Mouse (Mus musculus): ENCODE measurements at regions not wholly inside any gene's neighbourhood (a gene's known extent, or its start where the extent isn't known, plus 50 kb on each side); places are given as distances from the start of the nearest gene placed in this dataset.

DNA sequence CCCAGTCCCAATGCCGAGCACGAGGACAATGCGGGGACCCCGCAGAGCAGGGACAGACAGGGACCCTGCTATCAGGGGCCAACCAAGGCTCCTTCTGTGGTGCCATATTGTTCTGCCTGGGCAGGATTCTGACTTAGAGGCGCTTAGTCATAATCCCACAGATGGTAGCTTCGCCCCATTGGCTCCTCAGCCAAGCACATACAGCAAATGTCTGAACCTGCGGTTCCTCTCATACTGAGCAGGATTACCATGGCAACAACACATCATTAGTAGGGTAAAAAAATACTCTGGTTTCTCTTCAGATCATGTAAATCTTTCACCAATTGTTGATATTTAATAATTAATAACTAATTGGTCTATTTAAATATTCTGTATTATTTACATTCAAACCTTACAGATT is 2140.3 kb upstream of the Cdh20 start:
- peak; percentile 90 for ATAC-seq (ENCODE audit: extremely low read depth, insufficient number of reproducible peaks, low FRiP score, poor library complexity, severe bottlenecking)

DNA sequence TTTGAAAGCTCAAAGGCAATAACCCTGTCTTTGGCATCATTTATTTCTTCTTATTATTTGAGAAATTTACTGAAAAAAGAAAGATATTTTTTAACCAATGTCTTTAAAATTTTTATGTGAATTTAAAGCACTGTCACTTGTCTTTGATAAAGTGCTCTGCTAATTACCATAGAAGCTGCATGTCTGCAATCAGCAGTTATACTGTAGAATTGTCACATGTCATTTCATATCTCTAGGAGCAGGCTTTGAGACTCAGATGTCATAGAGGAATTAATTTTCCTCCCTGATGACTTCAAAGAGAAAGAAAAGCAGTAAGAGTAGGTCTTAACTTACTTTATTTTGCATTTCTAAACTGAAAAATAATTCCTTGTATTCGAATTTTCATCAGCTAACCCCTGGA is 2123.9 kb upstream of the Cdh20 start:
- no peak for ATAC-seq (ENCODE audit: extremely low read depth, insufficient number of reproducible peaks, low FRiP score, poor library complexity, severe bottlenecking)

DNA sequence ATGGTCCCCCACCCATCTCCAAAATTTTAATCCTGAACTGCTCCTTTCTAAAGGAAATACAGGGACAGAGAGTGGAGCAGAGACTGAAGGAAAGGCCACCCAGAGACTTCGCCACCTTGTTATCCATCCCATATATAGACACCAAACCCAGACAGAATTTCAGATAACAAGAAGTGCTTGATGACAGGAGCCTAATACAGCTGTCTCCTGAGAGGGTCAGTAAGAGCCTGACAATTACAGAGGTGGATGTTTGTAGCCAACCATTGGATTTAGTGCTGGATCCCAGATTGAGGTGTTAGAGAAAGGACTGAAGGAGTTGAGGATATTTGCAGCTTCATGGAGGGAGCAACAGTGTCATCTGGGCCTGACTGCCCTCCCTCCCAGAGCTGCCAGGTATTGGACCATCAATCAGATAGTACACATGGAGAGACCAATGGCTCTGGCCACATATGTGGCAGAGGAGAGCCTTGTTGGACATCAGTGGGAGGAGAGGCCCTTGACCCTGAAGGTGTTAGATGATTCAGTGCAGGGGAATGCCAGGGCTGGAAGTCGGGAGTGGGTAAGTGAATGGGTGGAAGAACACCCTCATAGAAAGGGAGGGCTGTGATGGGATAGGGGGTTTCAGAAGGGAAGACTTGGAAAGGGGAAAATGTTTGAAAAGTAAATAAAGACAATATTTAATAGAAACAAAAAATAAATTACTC is 2080.8 kb upstream of the Cdh20 start:
- no peak for ATAC-seq (ENCODE audit: extremely low read depth, insufficient number of reproducible peaks, low FRiP score, poor library complexity, severe bottlenecking)

DNA sequence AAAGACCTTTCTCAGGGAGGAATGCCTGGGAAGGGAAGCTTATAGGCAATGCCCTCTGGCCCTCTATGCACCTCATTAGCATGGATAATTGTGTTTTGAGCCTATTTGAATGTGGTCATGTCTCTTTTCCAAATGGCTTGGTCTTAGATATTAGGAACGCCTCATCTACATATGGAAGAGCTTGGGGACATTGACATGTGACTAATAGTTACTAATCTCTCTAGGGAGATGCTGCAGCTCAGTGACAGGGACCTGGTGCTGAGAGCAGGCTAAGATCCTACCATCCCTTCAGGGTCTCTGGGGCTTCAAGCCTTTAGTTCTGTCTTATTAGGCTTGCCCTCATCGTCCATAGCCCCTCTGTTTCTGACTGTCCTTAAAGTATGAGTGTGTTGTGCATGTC is 2051.9 kb upstream of the Cdh20 start:
- ATAC-seq (ENCODE audit: extremely low read depth, insufficient number of reproducible peaks, low FRiP score, poor library complexity, severe bottlenecking), result no peak

DNA sequence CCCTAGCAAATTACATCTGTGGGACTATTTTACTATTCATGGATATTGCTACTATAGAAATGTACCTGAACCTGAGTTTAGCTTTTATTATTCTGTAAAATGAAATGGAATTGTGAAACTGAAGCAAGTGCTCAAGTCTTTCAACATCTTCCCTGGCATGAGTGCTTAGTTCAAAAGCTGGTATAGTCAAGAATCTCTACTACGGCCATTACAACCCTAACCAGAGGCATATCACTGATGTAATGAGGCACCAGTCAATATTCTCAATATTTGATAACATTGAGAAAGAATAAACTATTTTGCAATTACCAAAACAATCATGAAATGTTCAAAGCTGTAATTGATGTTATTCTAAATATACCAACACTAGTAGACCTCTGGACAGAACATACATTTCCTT is 2034.3 kb upstream of the Cdh20 start:
- ATAC-seq (ENCODE audit: extremely low read depth, insufficient number of reproducible peaks, low FRiP score, poor library complexity, severe bottlenecking), result no peak

DNA sequence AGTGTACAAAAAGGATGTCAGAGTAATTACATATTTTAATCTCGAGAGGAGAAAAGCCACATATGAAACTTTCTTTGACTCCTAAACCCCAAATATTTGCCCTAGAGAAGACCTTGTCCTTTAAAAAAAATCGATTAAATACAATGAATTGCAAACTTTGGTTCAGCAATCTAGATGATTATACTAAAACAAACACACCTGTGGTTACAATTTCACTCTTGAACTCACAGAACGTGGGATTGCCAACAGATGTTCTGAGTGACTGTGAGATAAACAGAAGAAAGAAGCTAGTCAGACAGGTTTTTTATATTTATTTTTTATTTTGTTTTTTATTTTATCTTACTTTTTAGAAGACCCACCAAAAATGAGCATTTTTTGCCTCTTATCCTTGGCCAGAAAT is 2032.9 kb upstream of the Cdh20 start:
- no peak for ATAC-seq (ENCODE audit: extremely low read depth, insufficient number of reproducible peaks, low FRiP score, poor library complexity, severe bottlenecking)

DNA sequence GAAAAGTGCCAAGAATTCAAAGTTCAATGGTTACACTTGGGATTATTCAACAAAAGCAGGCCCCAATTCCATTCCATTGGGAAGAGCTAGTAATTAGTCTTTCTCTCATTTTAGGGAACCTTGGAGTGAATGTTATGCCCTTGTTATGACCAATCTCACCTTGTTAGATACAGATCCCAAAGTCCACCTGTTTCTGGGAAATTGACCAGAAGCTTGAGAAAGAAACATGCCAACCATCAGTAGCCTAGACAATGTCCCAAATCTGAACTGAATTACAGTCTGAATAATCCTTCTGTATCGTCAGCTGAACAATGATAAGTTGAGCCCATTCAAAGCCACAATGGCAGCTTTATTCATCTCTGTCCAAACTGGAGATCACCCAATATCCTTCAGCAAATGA is 2010.4 kb upstream of the Cdh20 start:
- ATAC-seq (ENCODE audit: extremely low read depth, insufficient number of reproducible peaks, low FRiP score, poor library complexity, severe bottlenecking), result no peak

Data from neutrophil, adult 5-6 weeks (primary cell).